Mouse (Mus musculus) right cerebral cortex, postnatal 25 days (tissue): ENCODE data around the gene Dpp7.

Source experiments
- DNase-seq: peaks from one replicate; pipeline ENCODE4 v3.0.0; 2022

Gene Dpp7

GRCm38 (mm10) chr2:25310180-25310579 is 46.0 kb downstream of the Dpp7 start:
- DNase-seq: no peak

- DNase-seq: peak; percentile 4
Observed at GRCm38 (mm10) chr2:25305587-25306359, 50.4 kb downstream of the Dpp7 start.

GRCm38 (mm10) chr2:25304657-25305541 is 51.3 kb downstream of the Dpp7 start:
- DNase-seq: peak; percentile 43

DNA sequence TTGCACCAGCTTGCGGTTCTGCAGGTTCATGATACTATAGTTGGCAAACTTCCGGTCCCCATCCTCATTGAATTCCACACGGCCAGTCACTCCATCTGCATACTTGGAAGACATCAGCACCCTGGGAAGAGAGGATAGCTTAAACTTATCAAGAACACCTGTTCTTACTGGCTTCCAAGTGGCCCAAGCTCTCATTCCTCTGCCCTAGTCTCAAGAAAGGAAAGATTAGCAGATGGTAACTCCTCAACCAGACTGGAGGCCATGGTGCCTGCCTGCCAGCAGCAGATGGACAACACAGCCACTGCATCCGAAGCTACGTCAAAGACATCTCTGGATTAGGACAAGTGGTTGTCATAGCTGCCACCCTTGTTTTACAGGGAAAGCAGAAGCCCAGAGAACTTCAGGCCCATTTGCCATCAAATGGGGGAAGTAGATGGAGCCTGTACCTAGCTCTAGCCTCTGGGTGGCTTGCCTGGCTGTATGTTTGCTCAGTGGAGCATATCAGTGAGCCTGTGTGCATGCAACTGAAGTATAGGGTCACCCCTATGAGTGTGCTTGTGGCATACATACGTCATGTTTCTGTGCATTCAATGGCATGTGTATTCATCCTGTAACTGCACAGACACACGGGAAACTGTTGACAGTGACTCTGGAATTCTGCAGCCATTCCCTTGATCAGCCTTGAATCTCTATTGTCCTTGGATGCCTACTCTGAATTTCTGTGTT is 52.1 kb downstream of the Dpp7 start:
- DNase-seq: peak; percentile 9

DNA sequence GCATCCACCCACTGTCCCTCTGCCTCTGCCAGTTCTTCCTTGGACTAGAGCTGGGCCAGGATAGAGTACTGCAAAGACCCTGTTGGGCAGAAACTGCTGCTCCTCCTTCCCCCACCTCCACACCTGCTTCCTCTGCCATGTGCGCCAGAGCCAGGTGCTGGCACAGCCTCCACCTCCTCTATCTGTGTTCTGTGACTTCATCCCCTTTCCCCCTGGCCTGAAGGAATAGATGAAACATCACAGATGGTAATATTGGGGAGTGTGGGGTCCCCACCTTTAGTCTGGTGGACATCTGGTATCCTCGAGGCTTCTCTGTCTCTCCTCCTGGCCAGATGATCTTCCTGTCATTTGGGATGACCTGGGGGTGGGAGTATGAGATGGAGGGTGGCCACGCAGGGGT is 52.7 kb downstream of the Dpp7 start:
- DNase-seq: peak; percentile 4
